Mouse (Mus musculus) adrenal gland, adult 2 months (tissue): ENCODE data around the gene Lcn11. TPM values are rescaled to one million over a fixed set of nuclear protein-coding genes. Genes with fewer than 3 reads are reported as not detected.
"Not testable (repeated sequence)": the region's sequence is repeated elsewhere in the genome, so short reads cannot be mapped to it uniquely, and the experiment has no call there.

Experiments
- DNase-seq: peaks from one replicate; pipeline ENCODE4 v3.0.0; 2021
- long read RNA-seq: library from polyadenylated mRNA; stranded (forward); transcript quantifications from one replicate; pipeline ENCODE4 v2.0.0, GENCODE M21; 2021
- polyA plus RNA-seq: library from polyadenylated mRNA; depleted of rRNA; stranded (reverse); fragments of >200 nt; gene quantifications from 2 replicates; pipeline ENCODE4 v1.2.3, GENCODE M21; 2012; rRNA removed
- total RNA-seq, 2 experiments: library from RNA; stranded (reverse); gene quantifications; 2 replicates each; pipeline ENCODE4 v1.2.3; 2021

Gene Lcn11
- total RNA-seq (not detected), polyA plus RNA-seq (not detected in 2 replicates)
- long read RNA-seq = 0 reads

- no peak for DNase-seq
Measured at GRCm38 (mm10) chr2:25776717-25777116, at the start of gene Lcn11. Lcn11 (plus strand) TSS chr2:25777017.

- no peak for DNase-seq
Measured at GRCm38 (mm10) chr2:25733199-25733930, 43.5 kb upstream of the Lcn11 start.

- DNase-seq = not testable (repeated sequence)
Measured at GRCm38 (mm10) chr2:25736709-25737108, 40.1 kb upstream of the Lcn11 start, which contains the start of gene Obp2b. Obp2b (plus strand) TSS chr2:25737009.

- DNase-seq = no peak
Measured at GRCm38 (mm10) chr2:25741671-25742070, 35.1 kb upstream of the Lcn11 start.

GRCm38 (mm10) chr2:25754201-25754600, 22.6 kb upstream of the Lcn11 start:
- no peak for DNase-seq

- DNase-seq = no peak
Measured at GRCm38 (mm10) chr2:25758064-25758625, 18.7 kb upstream of the Lcn11 start.

- DNase-seq = no peak
Measured at GRCm38 (mm10) chr2:25765269-25765668, 11.5 kb upstream of the Lcn11 start, which contains the start of gene Lcn3. Lcn3 (plus strand) TSS chr2:25765569.

GRCm38 (mm10) chr2:25767764-25768163, 9.1 kb upstream of the Lcn11 start:
- no peak for DNase-seq

- no peak for DNase-seq
Measured at GRCm38 (mm10) chr2:25773507-25773906, 3.3 kb upstream of the Lcn11 start.

GRCm38 (mm10) chr2:25774640-25775039, 2.2 kb upstream of the Lcn11 start:
- DNase-seq = no peak

GRCm38 (mm10) chr2:25775991-25776390, 826 bp upstream of the Lcn11 start:
- peak; percentile 52 for DNase-seq

GRCm38 (mm10) chr2:25779076-25779475, 2.3 kb downstream of the Lcn11 start:
- no peak for DNase-seq

- no peak for DNase-seq
Measured at GRCm38 (mm10) chr2:25780921-25781320, 4.1 kb downstream of the Lcn11 start.

GRCm38 (mm10) chr2:25781957-25782356, 5.1 kb downstream of the Lcn11 start, which contains the start of gene Gm13539:
Gm13539 (plus strand) TSS chr2:25782257.
- no peak for DNase-seq

- no peak for DNase-seq
Measured at GRCm38 (mm10) chr2:25785573-25786322, 8.9 kb downstream of the Lcn11 start.

- no peak for DNase-seq
Measured at GRCm38 (mm10) chr2:25789092-25789491, 12.3 kb downstream of the Lcn11 start.

- no peak for DNase-seq
Measured at GRCm38 (mm10) chr2:25797635-25798034, 20.8 kb downstream of the Lcn11 start.

- DNase-seq = no peak
Measured at GRCm38 (mm10) chr2:25798065-25798464, 21.2 kb downstream of the Lcn11 start.

- DNase-seq = peak; percentile 51
Measured at GRCm38 (mm10) chr2:25811711-25812110, 34.9 kb downstream of the Lcn11 start.

- DNase-seq = no peak
Measured at GRCm38 (mm10) chr2:25813364-25813763, 36.5 kb downstream of the Lcn11 start.

GRCm38 (mm10) chr2:25815748-25816147, 38.9 kb downstream of the Lcn11 start, which contains the start of gene Glt6d1:
Glt6d1 (minus strand) TSS chr2:25815848.
- not testable (repeated sequence) for DNase-seq

GRCm38 (mm10) chr2:25822806-25823205, 46.0 kb downstream of the Lcn11 start, which contains the start of gene Lcn9:
Lcn9 (plus strand) TSS chr2:25823153.
- no peak for DNase-seq

GRCm38 (mm10) chr2:25824751-25825150, 47.9 kb downstream of the Lcn11 start:
- DNase-seq = no peak
